Mouse (Mus musculus) gastrocnemius, postnatal 36 days (tissue): ENCODE measurements around the gene Pou5f2. TPM values are rescaled to one million over a fixed set of nuclear protein-coding genes. Genes with fewer than 3 reads are reported as not detected.

ENCODE experiments used
- DNase-seq, 2 experiments: peaks; one replicate each; pipeline ENCODE4 v3.0.0; 2022
- intact Hi-C: fragments of 180-260 bp; cut with DNase I; formaldehyde crosslinking; loops from one replicate; pipeline ENCODE4 v1.15.1; 2025
- long read RNA-seq, 2 experiments: library from polyadenylated mRNA; stranded (forward); transcript quantifications; one replicate each; pipeline ENCODE4 v2.0.0; 2021
- total RNA-seq, 2 experiments: library from RNA; stranded (reverse); gene quantifications; 2 replicates each; pipeline ENCODE4 v1.2.3; 2021

Pou5f2 gene
- under 1 TPM; 0.42 to 0.43 TPM for total RNA-seq
- long read RNA-seq, experiment 1: 0 reads
- long read RNA-seq, experiment 2: 0 reads

DNA sequence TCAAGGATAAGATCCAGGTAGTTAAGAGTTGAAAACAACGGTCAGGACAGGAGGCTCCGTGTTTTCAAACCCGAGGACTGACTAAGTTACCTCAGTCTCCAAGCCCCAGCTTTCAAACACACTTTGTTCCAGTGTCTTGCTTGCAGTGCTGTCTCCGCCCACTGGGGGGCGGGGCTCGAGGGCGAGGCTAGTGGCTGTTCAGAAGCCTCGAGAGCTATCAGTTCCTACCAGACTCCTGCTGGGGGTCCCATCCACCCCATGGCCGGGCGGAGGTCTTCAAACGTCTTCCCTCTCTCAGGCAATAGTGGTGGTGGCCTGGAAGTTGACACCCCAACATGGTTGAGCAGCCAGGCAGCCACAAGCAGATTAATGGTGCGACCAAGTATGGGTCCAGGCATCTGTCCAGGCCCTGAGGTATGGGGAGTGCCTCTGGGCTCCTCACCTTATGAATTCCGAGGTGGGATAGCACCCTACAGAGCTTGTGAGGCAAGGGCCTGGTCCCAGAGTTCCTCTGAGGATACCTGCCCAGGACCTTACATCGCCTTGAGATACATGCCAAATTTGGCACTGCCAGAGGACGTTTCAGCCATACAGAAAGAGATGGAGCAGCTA, at the start of gene Pou5f2:
Gene Pou5f2 (plus strand): TSS at position 220 of the 612 bp plus-strand sequence.
- intact Hi-C loops: no loop called here
- no peak for DNase-seq

DNA sequence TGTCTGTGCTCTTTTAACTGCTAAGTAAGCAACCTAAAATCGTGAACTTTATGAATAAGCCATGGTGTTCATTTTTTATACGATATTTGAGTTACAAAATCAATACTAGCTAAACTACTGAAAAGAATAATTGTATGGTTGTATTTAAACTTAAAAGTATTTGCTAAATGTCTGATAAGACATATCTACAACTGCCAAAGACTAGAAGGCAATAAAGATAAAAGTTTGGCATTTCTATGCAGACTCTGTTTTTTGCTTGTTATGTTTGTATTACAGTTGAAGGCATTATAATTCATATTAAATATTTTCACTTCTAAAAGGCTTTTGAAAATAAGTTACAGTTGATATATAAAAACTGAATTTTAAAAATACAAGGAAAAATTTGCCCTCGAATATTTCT, 48.5 kb upstream of the Pou5f2 start:
- intact Hi-C loops: no loop called here
- no peak for DNase-seq

DNA sequence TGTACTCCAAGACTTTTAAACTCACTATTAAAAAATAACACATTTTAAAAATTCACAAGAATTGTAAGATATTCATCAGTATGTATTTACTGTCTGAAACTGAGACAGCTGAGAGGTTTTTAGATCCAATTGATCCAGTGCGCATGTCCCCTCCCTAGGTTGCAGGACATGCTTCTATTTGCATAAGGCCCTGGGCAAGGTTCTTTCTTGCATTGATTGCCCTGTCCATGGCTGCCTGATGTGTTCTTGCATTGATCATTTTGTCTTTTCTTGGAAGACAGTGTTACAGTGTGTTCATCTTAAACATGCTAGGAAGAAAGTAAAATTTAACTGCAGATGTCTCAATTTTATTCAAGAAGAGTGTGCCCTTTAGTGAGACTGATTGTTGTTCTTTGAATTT, 47.6 kb upstream of the Pou5f2 start:
- intact Hi-C loops: no loop called here
- no peak for DNase-seq

DNA sequence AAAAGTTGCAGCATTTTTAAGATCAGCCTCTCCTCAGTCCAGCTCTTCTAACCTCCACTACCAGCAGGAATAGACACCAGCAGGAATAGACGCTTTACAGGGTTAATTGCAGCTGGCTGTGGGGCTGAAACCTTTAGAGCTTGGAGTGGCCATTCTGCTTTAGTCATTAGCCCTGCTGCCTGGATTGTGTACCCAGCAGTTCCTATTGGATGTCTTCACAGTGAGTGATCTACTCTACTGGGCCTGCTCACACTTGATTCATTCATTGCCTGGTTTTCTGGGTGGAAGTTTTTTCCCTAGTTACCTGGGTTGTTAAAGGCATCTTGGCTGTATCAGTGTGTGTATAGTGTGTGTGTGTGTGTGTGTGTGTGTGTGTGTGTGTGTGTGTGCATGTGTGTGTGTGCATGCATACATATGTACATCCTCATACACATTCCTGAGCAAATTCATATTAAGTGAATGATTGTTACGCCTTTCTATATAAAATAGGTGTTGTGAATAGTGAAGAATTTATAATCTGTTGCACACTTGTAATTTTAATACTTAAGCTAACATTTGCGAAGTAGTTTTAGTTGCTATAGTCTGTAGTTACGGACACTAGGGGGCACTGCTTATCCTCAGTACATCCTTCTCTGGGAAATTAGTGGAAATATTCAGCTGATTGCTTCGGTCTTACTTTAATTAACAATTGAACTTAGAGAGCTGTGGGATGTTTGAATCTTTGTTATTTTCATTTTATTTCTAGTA, 42.4 kb upstream of the Pou5f2 start:
- peak in 1 of 2 experiments; percentile 6 for DNase-seq
- intact Hi-C loops: loop anchor here (2.0 kb wide), 1 partner anchor 219 kb away; no protein-coding TSS in a partner anchor

DNA sequence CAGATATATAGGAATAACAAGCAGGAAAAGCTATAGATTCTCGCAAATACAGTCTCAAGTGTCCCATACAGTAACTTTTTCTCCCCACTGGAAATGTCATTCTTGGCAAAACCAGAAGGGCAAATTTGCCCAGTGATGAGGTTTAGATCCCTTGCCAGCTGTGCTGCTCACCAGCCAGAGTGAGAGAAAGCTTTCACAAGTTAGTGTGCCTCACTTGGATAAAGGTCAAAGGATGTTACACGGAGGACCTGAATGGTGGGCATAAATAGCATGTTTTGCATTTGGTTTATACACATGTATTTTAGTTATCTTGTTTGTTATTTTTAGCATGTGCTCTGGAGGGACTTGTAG, 41.9 kb upstream of the Pou5f2 start:
- intact Hi-C loops: loop anchor here (2.0 kb wide), 1 partner anchor 218 kb away; no protein-coding TSS in a partner anchor
- DNase-seq: no peak

DNA sequence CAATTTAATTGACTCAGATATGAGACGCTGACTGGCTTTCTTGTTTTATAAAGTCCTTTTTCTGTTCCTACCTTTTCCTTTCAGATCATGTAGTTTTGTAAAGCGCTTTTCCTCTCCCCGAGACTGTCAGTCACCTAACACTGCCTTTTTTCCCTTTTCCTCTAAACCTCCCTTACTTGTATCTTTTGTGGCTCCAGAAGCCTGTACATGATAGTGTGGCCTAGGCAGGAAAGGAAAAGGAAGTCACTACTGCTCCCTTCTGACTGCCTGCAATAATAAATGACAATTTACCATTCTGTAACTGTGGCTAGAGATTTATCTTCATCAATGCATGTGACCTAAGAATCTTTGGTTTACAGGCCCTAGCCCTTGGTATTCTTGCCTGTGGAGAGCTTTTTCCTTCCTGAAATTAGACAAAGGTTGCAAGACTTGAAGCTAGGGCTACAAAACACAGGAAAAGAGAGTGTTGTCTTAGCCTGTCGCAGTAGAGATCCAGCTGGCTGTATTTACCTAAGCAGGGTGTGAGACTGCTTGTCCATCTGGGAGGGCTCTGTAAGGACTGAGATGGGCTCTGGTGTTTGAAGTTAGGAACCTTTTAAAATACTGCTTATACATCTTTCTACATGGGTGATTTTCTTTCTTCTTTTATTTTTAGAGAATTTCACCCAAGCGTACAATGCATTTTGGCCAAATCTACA, 33.4 kb upstream of the Pou5f2 start:
- intact Hi-C loops: no loop called here
- DNase-seq: no peak

DNA sequence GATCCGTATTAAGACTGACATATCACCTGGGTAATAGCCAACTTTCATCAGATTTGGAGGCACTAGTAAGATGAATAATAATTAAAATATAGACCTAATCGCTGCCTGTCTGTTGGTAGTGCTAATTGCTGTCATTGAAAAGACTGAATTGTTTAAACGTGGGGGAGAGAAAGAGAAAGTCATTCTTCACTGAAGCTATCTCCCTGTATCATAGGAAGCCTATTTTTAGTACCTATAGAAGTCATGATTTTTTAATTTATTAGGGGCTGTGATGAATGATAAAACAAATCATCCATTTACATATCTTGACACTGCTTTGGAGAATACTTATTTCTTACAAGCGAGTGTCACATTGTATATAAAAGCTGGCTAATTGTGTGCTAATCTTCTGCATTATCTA, 20.1 kb upstream of the Pou5f2 start:
- DNase-seq: no peak
- intact Hi-C loops: no loop called here

DNA sequence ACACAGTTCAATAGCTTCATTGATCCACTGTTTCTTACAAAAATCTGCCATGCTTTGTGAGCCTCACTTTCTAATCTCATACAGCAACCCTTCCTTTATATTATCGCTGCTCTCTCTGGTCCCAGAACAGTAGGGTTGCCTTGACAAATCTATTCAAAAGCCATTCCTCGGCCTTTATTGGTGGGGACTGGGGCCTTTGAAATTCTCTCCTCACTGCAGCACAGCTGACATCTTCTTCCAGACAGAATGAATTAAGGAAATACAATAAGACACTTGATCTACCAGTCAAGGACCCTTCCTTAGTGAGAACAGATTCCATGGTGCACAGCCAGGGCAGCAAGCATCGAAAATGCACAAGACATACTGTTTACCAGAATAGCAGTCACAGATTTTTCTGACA, 19.4 kb upstream of the Pou5f2 start:
- DNase-seq: no peak
- intact Hi-C loops: no loop called here

DNA sequence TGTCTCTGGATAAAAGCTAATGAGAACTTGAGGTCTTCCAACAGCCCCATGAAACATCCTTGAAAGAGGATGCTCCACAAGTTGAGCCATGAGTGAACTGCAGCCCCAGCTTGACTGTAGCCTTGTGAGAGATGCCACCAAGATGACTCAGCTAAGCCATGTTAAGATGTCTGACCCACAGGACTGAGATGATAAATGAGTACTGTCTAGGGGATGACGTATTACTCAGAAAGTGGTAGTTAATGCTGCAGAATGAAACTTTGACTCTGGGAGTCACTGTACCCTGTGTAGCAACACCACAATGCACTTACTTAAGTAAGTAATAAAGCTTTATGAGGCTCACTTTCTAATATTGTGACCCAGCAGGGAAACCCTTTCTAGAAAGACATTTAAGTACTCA, 14.5 kb upstream of the Pou5f2 start:
- intact Hi-C loops: no loop called here
- no peak for DNase-seq

DNA sequence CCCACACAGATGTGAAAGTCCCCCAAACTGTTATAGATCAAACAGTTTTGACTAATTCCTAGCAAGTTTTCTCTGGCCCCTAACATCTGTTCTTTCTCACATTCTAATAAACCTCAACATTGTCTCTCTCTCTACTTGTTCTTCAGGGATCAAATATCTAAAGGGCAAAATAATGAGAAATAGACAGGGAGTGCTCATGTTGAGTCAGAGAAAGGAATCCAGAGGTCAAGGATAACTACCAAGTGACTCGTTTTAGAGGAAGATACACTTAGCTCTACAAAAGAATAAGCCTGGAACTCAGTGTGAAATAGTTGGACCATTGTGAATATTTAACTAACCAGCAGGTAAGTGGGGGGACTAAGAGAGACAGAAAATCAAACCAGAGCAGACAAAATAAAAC, 8.1 kb downstream of the Pou5f2 start:
- intact Hi-C loops: no loop called here
- no peak for DNase-seq

DNA sequence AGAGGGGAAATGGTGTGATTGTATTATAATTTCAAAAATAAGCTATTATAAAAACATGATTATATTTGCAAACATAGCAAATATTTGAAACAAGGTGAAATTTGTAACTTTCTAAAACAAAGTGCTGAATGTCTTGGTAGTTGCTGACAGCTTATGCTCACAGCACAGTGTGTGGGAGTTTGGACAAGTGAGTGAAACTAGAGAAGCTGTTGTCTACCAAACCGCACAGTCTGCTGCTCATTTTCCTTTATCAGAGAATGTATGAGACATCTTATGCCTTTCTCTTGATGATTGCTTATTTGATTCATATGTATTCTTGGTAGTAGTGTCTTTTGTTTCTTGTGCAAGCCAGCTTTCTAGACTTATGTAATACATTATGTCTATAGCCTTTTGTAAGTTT, 12.5 kb downstream of the Pou5f2 start:
- DNase-seq: no peak
- intact Hi-C loops: no loop called here

DNA sequence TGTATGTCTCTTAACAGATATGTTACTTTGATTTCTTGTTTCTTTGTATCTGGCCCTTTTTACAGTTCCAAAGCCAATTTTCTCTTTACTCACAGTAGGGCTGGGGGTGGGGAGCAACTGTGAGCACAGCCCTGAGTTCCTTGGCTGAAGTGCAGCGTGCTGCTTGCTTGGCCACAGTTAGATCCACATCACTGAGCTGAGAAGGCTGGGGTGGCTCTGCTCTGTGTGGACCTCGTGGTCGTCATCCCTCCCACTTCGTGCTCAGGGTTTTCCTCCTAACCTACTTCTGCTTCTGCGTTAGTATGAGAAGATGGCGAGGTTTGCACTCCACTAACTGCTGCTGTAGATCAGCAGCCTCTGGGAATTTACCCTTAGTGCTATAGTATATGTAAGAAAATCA, 18.5 kb downstream of the Pou5f2 start:
- intact Hi-C loops: no loop called here
- DNase-seq: no peak

DNA sequence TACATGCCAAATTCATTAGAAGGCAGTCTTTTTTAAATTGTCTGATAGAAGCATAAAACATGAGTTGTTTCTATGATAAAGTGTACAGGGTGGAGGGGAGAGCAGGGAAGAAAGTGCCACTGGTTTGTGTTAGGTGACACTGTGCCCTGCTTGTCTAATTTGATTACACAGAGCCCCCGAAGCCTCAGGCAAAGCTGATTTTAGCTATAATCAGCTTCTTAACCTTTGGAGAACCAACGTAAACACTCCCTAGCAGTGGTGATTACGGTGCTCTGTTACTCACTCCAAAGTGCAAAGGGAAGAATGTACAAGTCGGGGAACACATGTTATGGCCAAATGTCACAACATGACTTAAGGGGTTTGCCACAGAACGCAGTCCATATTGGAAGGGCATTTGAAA, 20.4 kb downstream of the Pou5f2 start:
- intact Hi-C loops: no loop called here
- no peak for DNase-seq

Other genes starting within 250 kb of the Pou5f2 start
- gene Nr2f1, start 174.9 kb downstream of the Pou5f2 start, total RNA-seq: under 1 TPM; 0.31 to 0.69 TPM